Mouse (Mus musculus) ES-Bruce4 (cell line): ENCODE measurements around the gene Adat3. TPM values are rescaled to one million over a fixed set of nuclear protein-coding genes. Genes with fewer than 3 reads are reported as not detected.
A peak's percentile ranks its signal among the peaks of the same experiment; 100 is the strongest.

Experiments used
- H3K27ac ChIP-seq: 2 replicates; pipeline ENCODE4 v1.5.1; 2012; ENCODE audit warnings: low read length, inconsistent platforms; ENCODE audit not compliant: insufficient read depth
- H3K27me3 ChIP-seq: 2 replicates; pipeline ENCODE4 v1.6.1; 2012; ENCODE audit warnings: mild to moderate bottlenecking, low read length, inconsistent platforms; ENCODE audit not compliant: control insufficient read depth, poor library complexity, insufficient read depth, severe bottlenecking
- H3K36me3 ChIP-seq: 2 replicates; pipeline ENCODE4 v1.6.1; 2012; ENCODE audit warnings: inconsistent platforms, mild to moderate bottlenecking, low read length, moderate library complexity; ENCODE audit not compliant: control insufficient read depth, poor library complexity, insufficient read depth, severe bottlenecking
- H3K4me1 ChIP-seq: one replicate; pipeline ENCODE4 v1.8.1; 2011; ENCODE audit warnings: low read length; ENCODE audit not compliant: control insufficient read depth, insufficient read depth
- H3K4me3 ChIP-seq: 2 replicates; pipeline ENCODE4 v1.5.1; 2011; ENCODE audit warnings: low read depth, mild to moderate bottlenecking, low read length
- H3K9ac ChIP-seq: 2 replicates; pipeline ENCODE4 v1.6.1; 2012; ENCODE audit warnings: low read depth, mild to moderate bottlenecking, inconsistent platforms; ENCODE audit not compliant: poor library complexity, severe bottlenecking
- H3K9me3 ChIP-seq: replicated peaks from 2 replicates; pipeline ENCODE4 v1.6.1; 2012; ENCODE audit warnings: mild to moderate bottlenecking, low read length, inconsistent platforms; ENCODE audit not compliant: control insufficient read depth, poor library complexity, insufficient read depth, severe bottlenecking
- CTCF ChIP-seq: IDR thresholded peaks from one replicate; pipeline ENCODE4 v1.8.1; 2011; ENCODE audit warnings: low read depth, low read length
- EP300 ChIP-seq: IDR thresholded peaks from 2 replicates; pipeline ENCODE4 v1.6.1; 2011; ENCODE audit warnings: low read depth, low read length; ENCODE audit not compliant: insufficient read depth
- POLR2A ChIP-seq: IDR thresholded peaks from one replicate; pipeline ENCODE4 v1.8.1; 2011; ENCODE audit warnings: low read length; ENCODE audit not compliant: insufficient read depth
- polyA plus RNA-seq: library from polyadenylated mRNA; stranded (reverse); fragments of >200 nt; gene quantifications from 2 replicates; pipeline ENCODE4 v1.2.4, GENCODE M21; 2011; ENCODE audit warnings: low read depth; ENCODE audit not compliant: missing spikeins, insufficient read depth, insufficient read length

Gene Adat3
- 3.6 and 5.4 TPM in 2 replicates for polyA plus RNA-seq

DNA sequence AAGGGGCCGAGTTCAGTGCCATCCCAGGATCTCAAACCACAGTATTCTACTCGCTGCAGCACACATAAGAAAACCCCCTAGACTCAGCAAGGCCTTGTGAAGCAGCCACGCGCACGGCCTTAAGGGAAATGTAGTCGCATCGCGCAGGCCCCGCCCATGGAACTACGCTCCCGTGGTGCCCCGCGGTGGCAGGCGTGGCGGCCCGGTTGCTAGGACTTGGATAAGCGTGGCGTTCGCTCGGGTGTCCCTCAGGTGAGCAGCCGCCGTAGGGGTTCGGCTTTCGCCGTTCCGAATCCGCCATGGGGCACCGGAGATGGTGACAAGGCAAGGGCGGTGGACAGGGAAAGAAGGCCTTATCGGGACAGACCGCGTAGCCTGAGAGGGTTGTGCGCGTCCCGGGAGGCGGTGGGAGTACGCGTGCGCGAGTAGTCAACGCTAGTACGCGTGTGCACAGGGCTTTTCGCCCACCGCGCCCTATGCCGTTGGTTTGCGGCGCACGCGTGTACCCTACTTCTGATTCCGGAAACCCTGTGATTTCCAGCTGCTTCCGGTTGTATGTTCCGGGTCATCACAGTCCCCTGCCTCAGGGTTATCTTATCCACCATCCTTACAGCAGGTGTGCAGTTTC is at the start of gene Adat3, which contains the start of gene Scamp4:
Gene Adat3 (plus strand): TSS at position 183 of the 628 bp plus-strand sequence.
Gene Scamp4 (plus strand): TSS at position 175 of the 628 bp plus-strand sequence.
- no peaks in the 10 kb centered on the region for H3K27me3 ChIP-seq
- H3K27ac ChIP-seq: peak within 1 kb of the TSS; percentile 19
- H3K9me3 ChIP-seq: no peaks in the 10 kb centered on the region
- no peaks in the 10 kb centered on the region for H3K36me3 ChIP-seq
- TF ChIP-seq CTCF (no peak), EP300 (no peak), POLR2A (no peak)
- peaks cover 8% of the 10 kb centered on the region for H3K4me1 ChIP-seq
- H3K4me3 ChIP-seq: peak within 1 kb of the TSS; percentile 79
- peak within 1 kb of the TSS; percentile 32 for H3K9ac ChIP-seq

DNA sequence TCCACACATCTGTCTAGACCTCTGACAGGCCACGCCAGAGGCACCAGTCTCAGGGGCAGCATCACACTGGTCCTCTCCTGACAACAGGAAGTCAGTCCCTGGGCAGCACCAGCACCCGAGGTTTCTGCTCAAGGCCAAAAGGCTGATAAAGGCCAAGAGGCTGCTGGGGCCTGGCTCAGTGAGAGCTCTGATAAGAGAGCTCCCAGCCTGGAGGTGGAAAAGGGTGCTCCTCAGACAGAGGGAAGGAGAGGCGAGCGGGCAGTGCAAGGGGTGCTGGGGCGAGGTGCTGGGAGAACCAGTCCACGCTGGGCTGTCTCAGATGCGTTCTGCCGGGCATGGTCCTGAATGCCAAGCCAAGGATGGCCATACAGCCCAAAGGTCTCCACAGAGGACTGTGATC is 49.1 kb upstream of the Adat3 start:
- no peaks in the 10 kb centered on the region for H3K27me3 ChIP-seq
- no peak overlapping the region for H3K27ac ChIP-seq
- H3K4me3 ChIP-seq: no peak overlapping the region
- no peak overlapping the region for H3K9ac ChIP-seq
- 0 out of 2 replicates have a peak, but pooled peaks cover 11% of the 10 kb centered on the region for H3K36me3 ChIP-seq
- TF ChIP-seq CTCF: no peak
- no peak for TF ChIP-seq EP300
- no peaks in the 10 kb centered on the region for H3K4me1 ChIP-seq
- no peaks in the 10 kb centered on the region for H3K9me3 ChIP-seq

DNA sequence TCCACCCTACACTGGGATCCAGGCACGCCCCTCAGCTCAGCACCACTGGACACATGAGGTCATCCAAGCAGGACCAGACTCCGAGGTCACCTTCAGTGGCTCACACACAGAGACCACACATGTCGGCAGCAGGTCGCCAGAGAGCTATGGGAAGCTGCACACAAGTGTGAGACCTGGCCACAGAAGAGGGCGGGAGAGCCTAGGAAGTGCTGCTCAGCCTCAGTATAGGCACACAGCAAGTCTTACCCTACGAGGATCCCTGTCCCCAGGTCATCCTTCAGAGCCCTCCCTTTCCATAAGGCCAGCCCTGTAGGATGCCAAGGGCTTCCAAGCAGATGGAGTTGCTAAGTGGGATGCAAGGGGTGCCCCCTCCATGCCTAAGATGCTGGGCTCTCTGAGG is 48.7 kb upstream of the Adat3 start:
- Histone ChIP-seq H3K27ac (no peak overlapping the region), H3K36me3 (0 out of 2 replicates have a peak, but pooled peaks cover 11% of the 10 kb centered on the region), H3K4me3 (no peak overlapping the region), H3K4me1 (no peaks in the 10 kb centered on the region), H3K27me3 (no peaks in the 10 kb centered on the region), H3K9ac (no peak overlapping the region), H3K9me3 (no peaks in the 10 kb centered on the region)
- TF ChIP-seq POLR2A (no peak), CTCF (no peak), EP300 (no peak)

DNA sequence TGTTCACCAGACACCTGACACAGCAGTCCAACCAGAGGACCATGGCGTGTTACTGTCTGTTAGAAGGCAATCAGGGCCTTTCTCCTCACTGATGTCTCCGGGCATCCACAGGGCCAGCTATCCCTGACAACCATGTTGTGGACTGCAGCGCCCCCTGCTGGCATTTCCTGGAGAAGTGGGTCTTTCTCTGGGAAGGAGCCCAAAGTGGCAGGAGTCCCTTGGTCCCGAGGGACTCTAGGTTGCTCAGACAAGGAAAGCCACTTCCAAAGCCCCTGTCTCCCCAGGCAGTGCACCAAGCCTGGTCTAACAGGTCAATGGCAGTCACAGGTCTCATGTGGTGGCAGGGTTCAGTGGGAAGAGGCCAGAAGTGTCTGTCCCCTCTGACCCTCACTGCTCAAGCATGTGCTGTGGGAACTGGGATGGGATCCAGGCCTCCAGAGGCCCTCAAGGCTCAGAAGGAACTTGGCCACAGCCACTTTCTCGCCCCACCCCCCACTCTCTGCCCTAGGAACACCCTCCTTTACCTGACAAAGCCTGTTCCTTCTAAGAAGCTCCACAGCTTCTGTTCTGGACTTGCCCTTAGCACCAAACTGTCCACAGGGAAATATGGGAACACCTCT is 45.2 kb upstream of the Adat3 start:
- no peaks in the 10 kb centered on the region for H3K27me3 ChIP-seq
- H3K9ac ChIP-seq: no peak overlapping the region
- H3K27ac ChIP-seq: no peak overlapping the region
- no peaks in the 10 kb centered on the region for H3K4me1 ChIP-seq
- H3K36me3 ChIP-seq: no peaks in the 10 kb centered on the region
- no peak overlapping the region for H3K4me3 ChIP-seq
- no peaks in the 10 kb centered on the region for H3K9me3 ChIP-seq
- TF ChIP-seq CTCF (peak; percentile 88), EP300 (no peak)

DNA sequence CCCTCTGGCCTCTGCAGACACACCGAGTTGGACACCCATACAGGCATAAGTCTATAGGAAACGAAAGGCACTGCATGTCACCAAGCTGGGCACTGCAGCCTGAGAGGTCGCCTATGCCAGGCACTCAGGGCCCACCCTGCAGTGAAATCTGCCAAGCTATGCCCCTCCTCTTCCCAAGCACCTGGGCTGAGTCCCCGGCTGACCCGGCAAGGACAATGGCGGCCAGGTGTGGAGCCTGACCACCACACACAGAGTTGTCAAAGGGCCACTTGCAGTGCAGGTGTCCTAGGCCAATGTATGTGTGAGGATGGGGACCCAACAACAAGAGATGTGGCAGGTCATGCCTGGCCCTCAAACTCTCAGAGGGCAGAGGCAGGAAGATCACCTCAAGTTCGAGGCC is 43.2 kb upstream of the Adat3 start:
- Histone ChIP-seq H3K4me3 (no peak overlapping the region), H3K9ac (no peak overlapping the region), H3K4me1 (no peaks in the 10 kb centered on the region), H3K27me3 (no peaks in the 10 kb centered on the region), H3K9me3 (no peaks in the 10 kb centered on the region), H3K36me3 (no peaks in the 10 kb centered on the region), H3K27ac (no peak overlapping the region)
- TF ChIP-seq CTCF (no peak), EP300 (no peak), POLR2A (no peak)

DNA sequence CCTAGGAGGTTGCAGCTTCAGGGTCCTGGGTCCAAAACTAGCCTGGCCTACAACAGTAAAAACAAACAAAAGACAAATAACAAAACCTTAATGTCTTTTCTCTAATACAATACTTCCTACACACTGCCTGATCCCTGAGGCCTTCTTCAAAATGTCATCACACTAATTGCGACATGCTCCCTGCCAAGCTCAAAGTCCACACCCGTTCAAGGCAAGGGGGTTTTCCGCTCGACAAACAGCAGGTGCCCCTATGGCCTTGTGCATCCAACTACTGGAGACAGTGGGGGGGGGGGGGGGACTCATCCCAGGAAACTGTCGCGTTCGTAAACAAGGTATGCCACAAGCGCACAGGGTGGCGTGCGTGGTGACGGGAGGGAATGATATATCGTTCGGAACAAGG is 42.1 kb upstream of the Adat3 start:
- H3K4me1 ChIP-seq: no peaks in the 10 kb centered on the region
- TF ChIP-seq POLR2A: no peak
- TF ChIP-seq EP300: no peak
- no peak for TF ChIP-seq CTCF
- no peaks in the 10 kb centered on the region for H3K36me3 ChIP-seq
- H3K9ac ChIP-seq: peak overlapping the region; percentile 90
- peak overlapping the region; percentile 78 for H3K4me3 ChIP-seq
- no peaks in the 10 kb centered on the region for H3K9me3 ChIP-seq
- H3K27me3 ChIP-seq: no peaks in the 10 kb centered on the region
- H3K27ac ChIP-seq: no peak overlapping the region
